8 mouse cellular contexts compared by ENCODE assay signal in genomic region chr1:87509561-87510165, GRCm38 (mm10). TPM values are rescaled to one million over a fixed set of nuclear protein-coding genes. Genes with fewer than 3 reads are reported as not detected.
DNase-seq lines count a peak whose midpoint lies in the region; ATAC-seq and TF ChIP-seq lines count a peak whose summit lies in the region.

Neu2 (plus strand) TSS chr1:87509889.

- H3K4me2 ChIP-seq in lung, embryonic 14.5 days = peak within 1 kb of the TSS; percentile 99
- peak within 1 kb of the TSS; percentile 94 for H3K4me2 ChIP-seq in forebrain, embryonic 14.5 days (ENCODE audit: low read length)
- H3K4me2 ChIP-seq in intestine, embryonic 15.5 days (replicated peaks) = peak within 1 kb of the TSS; percentile 100
- H3K4me2 ChIP-seq in liver, embryonic 16.5 days (ENCODE audit: low read depth, low read length) = peak within 1 kb of the TSS; percentile 74

- H3K27me3 ChIP-seq in lung, embryonic 14.5 days (ENCODE audit: insufficient read depth, low read length) = peaks cover 36% of the 10 kb centered on the region
- peaks cover 25% of the 10 kb centered on the region for H3K27me3 ChIP-seq in forebrain, embryonic 14.5 days (replicated peaks; ENCODE audit: control insufficient read depth, insufficient read depth, low read length)
- H3K27me3 ChIP-seq in intestine, embryonic 15.5 days (replicated peaks) = peaks cover 28% of the 10 kb centered on the region
- peaks cover 41% of the 10 kb centered on the region for H3K27me3 ChIP-seq in liver, embryonic 16.5 days (ENCODE audit: control insufficient read depth, insufficient read depth, low read depth, low read length)

- WGBS in lung, embryonic 14.5 days = 2% methylated on average over 56 of the region's 56 CpGs
- WGBS in forebrain, embryonic 14.5 days = 1% methylated on average over 51 of the region's 56 CpGs
- WGBS in intestine, embryonic 15.5 days = 2% methylated on average over 56 of the region's 56 CpGs
- WGBS in liver, embryonic 16.5 days (ENCODE audit: insufficient replicate concordance) = 3% methylated on average over 56 of the region's 56 CpGs

- no peaks in the 10 kb centered on the region for H3K36me3 ChIP-seq in lung, embryonic 14.5 days (ENCODE audit: insufficient read depth)
- no peaks in the 10 kb centered on the region for H3K36me3 ChIP-seq in forebrain, embryonic 14.5 days (ENCODE audit: control insufficient read depth, insufficient read depth, low read length)
- H3K36me3 ChIP-seq in intestine, embryonic 15.5 days = no peaks in the 10 kb centered on the region
- H3K36me3 ChIP-seq in liver, embryonic 16.5 days (ENCODE audit: control insufficient read depth, insufficient read depth) = no peaks in the 10 kb centered on the region

- DNase-seq in lung, embryonic 14.5 days = peak; percentile 30
- DNase-seq in lung, postnatal 36 days = no peak
- no peak for DNase-seq in forebrain, embryonic 14.5 days (ENCODE audit: low spot score)
- DNase-seq in MN1 (ENCODE audit: low spot score) = no peak
- DNase-seq in frontal cortex, postnatal 14 days (ENCODE audit: low spot score in 2 of 2) = no peak

- TF ChIP-seq CTCF in lung, embryonic 14.5 days (IDR thresholded peaks at IDR 0.05; ENCODE audit: low read depth) = no peak

- H3K9ac ChIP-seq in lung, embryonic 14.5 days = peak within 1 kb of the TSS; percentile 50
- peak within 1 kb of the TSS; percentile 79 for H3K9ac ChIP-seq in forebrain, embryonic 14.5 days (ENCODE audit: low read length)
- peak within 1 kb of the TSS; percentile 68 for H3K9ac ChIP-seq in intestine, embryonic 15.5 days
- H3K9ac ChIP-seq in liver, embryonic 16.5 days (ENCODE audit: low read depth, low read length) = no peak within 1 kb of the TSS; the same call in 1 of the 2 replicates

- ATAC-seq in lung, embryonic 14.5 days (ENCODE audit: insufficient read depth) = peak; percentile 39
- ATAC-seq in forebrain, embryonic 14.5 days = peak; percentile 36
- peak; percentile 70 for ATAC-seq in intestine, embryonic 15.5 days
- ATAC-seq in liver, embryonic 16.5 days (ENCODE audit: low read depth) = peak; percentile 53

- H3K27ac ChIP-seq in lung, embryonic 14.5 days (ENCODE audit: low read depth) = no peak within 1 kb of the TSS
- H3K27ac ChIP-seq in brown adipose tissue, adult 24 weeks (replicated peaks; ENCODE audit: low read depth, low read length) = no peak within 1 kb of the TSS
- no peak within 1 kb of the TSS for H3K27ac ChIP-seq in forebrain, embryonic 14.5 days (ENCODE audit: low read depth, low read length)
- no peak within 1 kb of the TSS for H3K27ac ChIP-seq in intestine, embryonic 15.5 days
- H3K27ac ChIP-seq in liver, embryonic 16.5 days (ENCODE audit: low read length) = no peak within 1 kb of the TSS

- peaks cover 5% of the 10 kb centered on the region; the same call in 1 of the 2 replicates for H3K4me1 ChIP-seq in lung, embryonic 14.5 days (ENCODE audit: insufficient read depth)
- no peaks in the 10 kb centered on the region for H3K4me1 ChIP-seq in brown adipose tissue, adult 24 weeks (ENCODE audit: control insufficient read depth, insufficient read depth, insufficient read length, low read length)
- H3K4me1 ChIP-seq in forebrain, embryonic 14.5 days (ENCODE audit: control insufficient read depth, insufficient read depth, low read length) = peaks cover 5% of the 10 kb centered on the region; the same call in 1 of the 2 replicates
- H3K4me1 ChIP-seq in intestine, embryonic 15.5 days (replicated peaks) = peaks cover 14% of the 10 kb centered on the region
- no peaks in the 10 kb centered on the region; the same call in 1 of the 2 replicates for H3K4me1 ChIP-seq in liver, embryonic 16.5 days (ENCODE audit: control insufficient read depth, low read depth, low read length)

- H3K4me3 ChIP-seq in lung, embryonic 14.5 days (ENCODE audit: low read depth, low read length) = peak within 1 kb of the TSS; percentile 66
- peak within 1 kb of the TSS; percentile 36 for H3K4me3 ChIP-seq in brown adipose tissue, adult 24 weeks (ENCODE audit: insufficient read depth, low read depth, low read length)
- peak within 1 kb of the TSS; percentile 69 for H3K4me3 ChIP-seq in forebrain, embryonic 14.5 days (ENCODE audit: low read depth, low read length)
- peak within 1 kb of the TSS; percentile 69 for H3K4me3 ChIP-seq in intestine, embryonic 15.5 days (replicated peaks)
- H3K4me3 ChIP-seq in liver, embryonic 16.5 days (ENCODE audit: low read depth, low read length) = peak within 1 kb of the TSS; percentile 54

- no peaks in the 10 kb centered on the region for H3K9me3 ChIP-seq in lung, embryonic 14.5 days (ENCODE audit: low read depth, low read length)
- H3K9me3 ChIP-seq in forebrain, embryonic 14.5 days (replicated peaks; ENCODE audit: control insufficient read depth, low read length) = no peaks in the 10 kb centered on the region
- H3K9me3 ChIP-seq in intestine, embryonic 15.5 days = no peaks in the 10 kb centered on the region
- no peaks in the 10 kb centered on the region for H3K9me3 ChIP-seq in liver, embryonic 16.5 days (replicated peaks; ENCODE audit: control insufficient read depth, low read length)

RNA-seq across cellular contexts. Expression of gene Neu2, which starts in this region (rescaled TPM):
- polyA plus RNA-seq in lung, embryonic 14.5 days (2014; fragmentation: Nextera tagmentation; extraction: Ambion mirVana) = 0.91 and 1.7 TPM in 2 replicates
- polyA plus RNA-seq in brown adipose tissue, adult 24 weeks (2012; ENCODE audit: insufficient read depth, insufficient read length, missing spikeins) = 0.67 and 0.71 TPM in 2 replicates
- polyA plus RNA-seq in forebrain, embryonic 14.5 days (2014; fragmentation: Nextera tagmentation; extraction: Ambion mirVana) = 0.14 and 0.17 TPM in 2 replicates
- 3.2 and 3.4 TPM in 2 replicates for polyA plus RNA-seq in intestine, embryonic 15.5 days (2015; fragmentation: Nextera tagmentation; extraction: Ambion mirVana)
- polyA plus RNA-seq in liver, embryonic 16.5 days (2015; fragmentation: Nextera tagmentation; extraction: Ambion mirVana) = 0.65 and 0.69 TPM in 2 replicates

Comparison
In these comparisons a context has a peak if more than half of its experiments do, and no peak if none do; other contexts are left out.
1. Peak in ATAC-seq, H3K4me3 ChIP-seq, H3K9ac ChIP-seq and H3K4me2 ChIP-seq in forebrain, embryonic 14.5 days; RNA of the gene not detected or under 1 TPM.
2. Peak in ATAC-seq, H3K4me3 ChIP-seq and H3K4me2 ChIP-seq in liver, embryonic 16.5 days; RNA of the gene not detected or under 1 TPM.